Mouse (Mus musculus): ENCODE measurements around the gene Fmn2. TPM values are rescaled to one million over a fixed set of nuclear protein-coding genes. Genes with fewer than 3 reads are reported as not detected.

The Fmn2 gene
- total RNA-seq, 4 experiments from 2014 or later = 5.9 to 6.7 (median 6.5) TPM

DNA sequence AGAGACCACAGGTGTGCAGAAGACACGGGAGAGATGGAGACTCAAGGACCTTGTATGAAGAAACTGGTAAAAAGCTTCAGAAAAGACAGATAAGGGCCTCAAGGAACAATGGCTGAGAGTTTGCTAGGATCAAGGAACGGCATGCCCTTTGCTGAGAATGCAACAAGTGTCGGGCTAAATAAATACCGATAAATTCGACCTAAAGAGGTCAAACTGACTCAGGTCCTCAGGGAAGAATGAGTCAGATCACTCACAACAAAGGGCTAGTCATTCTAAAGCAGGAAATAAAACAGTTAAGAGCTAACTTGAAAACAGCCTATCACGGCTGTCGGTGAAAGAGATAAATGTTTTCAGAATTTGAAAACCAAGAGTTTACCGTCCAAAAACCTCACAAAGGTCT is 324.9 kb downstream of the Fmn2 start:
- DNase-seq = no peak

DNA sequence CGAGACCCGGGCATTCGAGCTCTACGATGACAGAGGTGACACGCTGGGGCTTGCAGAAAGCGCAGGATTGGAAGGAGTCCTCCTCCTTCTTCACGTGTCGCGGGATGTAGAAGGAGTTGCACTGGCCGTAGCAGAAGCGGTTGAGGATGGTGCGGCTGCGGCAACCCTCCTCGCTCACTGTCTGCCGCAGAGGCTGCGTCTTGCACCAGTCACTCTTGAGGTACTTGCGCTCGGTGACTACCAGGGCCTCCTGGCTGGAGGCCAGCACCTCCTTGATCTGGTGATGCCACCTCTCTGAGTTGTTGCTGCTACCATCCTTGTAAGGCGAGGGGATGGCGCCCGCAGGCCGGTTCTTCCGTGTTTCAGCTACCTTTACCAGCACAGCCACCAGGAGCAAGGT is 335.2 kb downstream of the Fmn2 start:
- no peak for DNase-seq

DNA sequence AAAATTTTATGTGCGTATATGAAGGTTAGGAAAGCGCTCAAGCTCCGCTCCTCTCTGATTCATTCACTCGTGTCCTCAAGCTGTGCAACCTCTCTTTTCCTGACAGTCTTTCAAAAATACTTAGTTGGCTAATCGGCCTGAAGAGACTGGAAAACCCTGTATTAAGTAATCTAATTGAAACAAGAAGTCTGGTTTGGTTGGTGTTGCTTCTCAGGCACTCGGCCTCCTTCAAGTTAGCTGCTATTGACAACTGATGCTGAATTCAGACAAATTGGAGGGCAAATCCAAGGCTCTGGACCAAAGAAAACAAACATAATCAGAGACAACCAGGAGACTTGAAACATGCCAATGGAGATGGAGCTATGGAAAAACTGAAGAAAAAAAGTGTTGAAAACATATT is 343.2 kb downstream of the Fmn2 start:
- DNase-seq = no peak

DNA sequence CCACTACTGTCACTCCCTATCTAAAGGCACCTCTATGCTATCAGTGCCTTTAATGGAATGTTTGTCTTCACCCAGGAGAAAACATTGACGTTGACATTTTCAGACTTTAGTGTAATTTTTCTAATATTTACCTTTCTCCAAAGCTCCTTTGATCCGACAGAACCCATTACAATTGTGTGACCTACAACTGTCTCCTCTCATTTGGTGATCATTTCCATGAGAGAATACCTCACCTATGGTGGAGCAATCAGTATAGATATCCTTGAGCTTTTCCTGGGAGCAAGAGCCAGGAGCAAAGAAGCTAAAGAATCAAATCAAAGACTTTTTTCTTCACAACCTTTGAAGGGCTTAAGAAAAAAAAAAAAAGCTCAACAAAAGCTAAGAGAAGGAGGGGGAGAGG is 354.6 kb downstream of the Fmn2 start:
- DNase-seq = no peak

DNA sequence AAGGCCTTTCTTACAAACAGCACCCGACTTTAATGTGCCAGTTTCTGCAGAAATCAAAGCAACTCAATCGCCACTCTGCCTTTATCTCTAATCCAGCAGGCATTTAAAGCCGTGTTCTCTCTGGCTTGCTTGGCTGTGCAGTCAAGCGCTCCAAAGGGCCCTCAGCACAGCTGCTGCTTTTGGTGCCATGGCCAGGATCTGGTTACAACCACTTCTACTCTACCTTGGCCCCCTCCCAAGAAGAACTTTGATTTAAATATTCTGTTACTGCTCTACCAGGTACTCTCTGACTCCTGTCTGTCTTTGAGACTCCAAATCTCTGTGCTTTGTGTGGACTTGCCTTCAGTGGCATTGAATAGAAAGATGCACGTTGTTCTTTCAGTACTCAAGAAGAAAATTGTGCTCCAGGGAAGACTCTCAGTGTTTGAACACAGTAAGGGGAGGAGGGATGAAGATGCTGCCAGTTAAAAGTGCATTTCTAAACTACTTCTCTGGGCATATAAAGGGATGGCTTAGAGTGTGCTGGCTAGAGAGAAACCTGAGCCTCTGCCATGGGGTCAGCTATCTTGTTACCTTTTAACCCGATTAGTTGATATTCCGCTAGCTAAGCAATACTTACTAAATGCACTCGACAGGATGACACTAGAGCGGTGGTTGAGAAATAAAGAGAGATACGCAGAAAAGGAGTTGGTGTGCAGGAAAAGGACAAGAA is 358.9 kb downstream of the Fmn2 start:
- no peak for DNase-seq

Other genes starting within 250 kb of the Fmn2 start
- gene Olfr419, start 249.8 kb upstream of the Fmn2 start, total RNA-seq (2022) = not detected
- not detected for gene Mptx1, start 171.3 kb upstream of the Fmn2 start, total RNA-seq (2022)
- not detected for gene Olfr417, start 136.7 kb upstream of the Fmn2 start, total RNA-seq (2022)
- not detected for gene Olfr248, start 110.8 kb upstream of the Fmn2 start, total RNA-seq (2022)
- not detected for gene Olfr414, start 77.8 kb upstream of the Fmn2 start, total RNA-seq (2022)
- gene Olfr220, start 59.7 kb upstream of the Fmn2 start, total RNA-seq (2022) = not detected